Mouse (Mus musculus) lung, embryonic 14.5 days (tissue): ENCODE data around the gene Ttc23l. TPM values are rescaled to one million over a fixed set of nuclear protein-coding genes. Genes with fewer than 3 reads are reported as not detected.
"Not testable (repeated sequence)": the region's sequence is repeated elsewhere in the genome, so short reads cannot be mapped to it uniquely, and the experiment has no call there.

Source experiments
- ATAC-seq: fragments of 200-750 bp; cut with Nextera tagmentation; 2 replicates; pipeline ENCODE4 v1.8.0; 2017; ENCODE audit warnings: mild to moderate bottlenecking, moderate TSS enrichment, moderate library complexity; ENCODE audit not compliant: insufficient read depth
- DNase-seq: peaks from one replicate; pipeline ENCODE4 v3.0.0-alpha.2; 2015
- H3K27ac ChIP-seq: fragments of 300-500 bp; sonication (generic); 2 replicates; pipeline ENCODE4 v1.5.1; 2014; ENCODE audit warnings: low read depth, mild to moderate bottlenecking, moderate library complexity
- H3K27me3 ChIP-seq: fragments of 300-500 bp; sonication (generic); 2 replicates; pipeline ENCODE4 v1.6.1; 2014; ENCODE audit warnings: low read length, control low read depth; ENCODE audit not compliant: insufficient read depth
- H3K36me3 ChIP-seq: fragments of 300-500 bp; sonication (generic); 2 replicates; pipeline ENCODE4 v1.6.1; 2014; ENCODE audit warnings: control low read depth; ENCODE audit not compliant: insufficient read depth
- H3K4me1 ChIP-seq: fragments of 300-500 bp; sonication (generic); 2 replicates; pipeline ENCODE4 v1.6.1; 2014; ENCODE audit warnings: antibody characterized with exemption, control low read depth; ENCODE audit not compliant: insufficient read depth
- H3K4me2 ChIP-seq: fragments of 300-500 bp; sonication (generic); 2 replicates; pipeline ENCODE4 v1.6.1; 2014; ENCODE audit warnings: mild to moderate bottlenecking
- H3K4me3 ChIP-seq: fragments of 300-500 bp; sonication (generic); 2 replicates; pipeline ENCODE4 v1.5.1; 2014; ENCODE audit warnings: low read depth, low read length
- H3K9ac ChIP-seq: fragments of 300-500 bp; sonication (generic); 2 replicates; pipeline ENCODE4 v1.6.1; 2014
- H3K9me3 ChIP-seq: fragments of 300-500 bp; sonication (generic); 2 replicates; pipeline ENCODE4 v1.6.1; 2016; ENCODE audit warnings: low read depth, low read length, control low read depth
- CTCF ChIP-seq: IDR thresholded peaks from 2 replicates; pipeline ENCODE4 v1.5.1; 2016; ENCODE audit warnings: antibody characterized with exemption, low read depth
- WGBS: fragments of 180-500 bp; shearing (Covaris S2); extraction: QIAGEN DNeasy Blood & Tissue Kit; methylation state at CpG from one replicate; pipeline ENCODE4 v1.1.7; 2014; 5-methylcytosine and 5-hydroxymethylcytosine counted together
- polyA plus RNA-seq: library from polyadenylated mRNA; unstranded; fragments of >200 nt; fragmentation: Nextera tagmentation; extraction: Ambion mirVana; gene quantifications from 2 replicates; pipeline ENCODE4 v1.2.1, GENCODE M21; 2014

The Ttc23l gene
- polyA plus RNA-seq, 1 experiment from 2014 or later, result not detected

- Histone ChIP-seq H3K27ac (no peak overlapping the region), H3K4me2 (no peak overlapping the region), H3K36me3 (no peaks in the 10 kb centered on the region), H3K9me3 (no peaks in the 10 kb centered on the region), H3K9ac (no peak overlapping the region), H3K27me3 (no peaks in the 10 kb centered on the region), H3K4me3 (no peak overlapping the region), H3K4me1 (no peaks in the 10 kb centered on the region)
- no peak for TF ChIP-seq CTCF
- WGBS, result 62% methylated on average over 1 of the region's 1 CpGs
- DNase-seq, result no peak
- no peak for ATAC-seq
Observed at GRCm38 (mm10) chr15:10525896-10526295, 32.6 kb downstream of the Ttc23l start.

DNA sequence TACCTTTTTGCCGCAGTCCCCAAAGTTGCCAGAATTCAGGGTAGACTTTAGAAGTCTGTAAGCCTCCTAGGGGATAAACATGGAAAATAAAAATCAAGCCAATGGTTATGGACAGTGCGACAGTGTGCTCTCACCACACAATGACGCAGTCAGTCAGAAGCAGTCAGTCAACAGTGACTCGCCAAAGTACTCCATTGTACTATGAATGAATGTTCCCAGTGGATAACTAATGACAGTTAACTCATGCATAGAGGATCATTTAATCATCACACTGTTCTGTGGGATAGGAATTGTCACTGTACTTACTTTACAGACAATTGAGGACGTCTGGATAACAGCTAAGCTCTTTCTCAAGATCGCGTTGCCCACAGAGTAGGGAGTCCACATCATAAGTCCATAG is 43.3 kb downstream of the Ttc23l start:
- H3K9ac ChIP-seq, result no peak overlapping the region
- no peak for DNase-seq
- H3K27me3 ChIP-seq, result no peaks in the 10 kb centered on the region
- H3K4me3 ChIP-seq, result no peak overlapping the region
- H3K36me3 ChIP-seq, result no peaks in the 10 kb centered on the region
- ATAC-seq, result no peak
- no peak overlapping the region for H3K27ac ChIP-seq
- WGBS, result 87% methylated on average over 7 of the region's 7 CpGs
- H3K4me2 ChIP-seq, result no peak overlapping the region
- no peaks in the 10 kb centered on the region for H3K4me1 ChIP-seq
- TF ChIP-seq CTCF, result no peak
- H3K9me3 ChIP-seq, result no peaks in the 10 kb centered on the region

DNA sequence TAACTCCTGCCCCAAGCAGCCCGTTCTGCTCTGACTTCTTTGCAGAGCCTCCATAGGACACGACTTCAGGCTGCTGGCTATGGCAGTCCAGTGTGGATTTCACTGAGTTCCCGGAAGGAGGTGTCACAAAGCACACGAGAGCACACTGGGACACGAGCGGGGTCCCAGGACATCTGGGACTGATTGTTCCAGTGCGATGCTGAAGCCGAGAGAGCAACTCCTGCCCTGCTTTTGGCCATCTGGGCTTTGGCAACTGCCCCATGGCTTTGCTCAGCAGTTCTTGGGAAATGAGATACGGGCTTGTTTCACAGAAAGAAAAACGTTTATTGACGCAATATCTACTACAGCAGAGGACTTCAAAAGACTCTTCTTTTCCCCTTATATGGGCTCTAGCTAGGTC is 52.4 kb downstream of the Ttc23l start:
- 59% methylated on average over 11 of the region's 11 CpGs for WGBS
- Histone ChIP-seq H3K27me3 (no peaks in the 10 kb centered on the region), H3K4me1 (no peaks in the 10 kb centered on the region), H3K36me3 (no peaks in the 10 kb centered on the region), H3K4me2 (no peak overlapping the region), H3K4me3 (no peak overlapping the region), H3K9ac (no peak overlapping the region), H3K27ac (no peak overlapping the region), H3K9me3 (no peaks in the 10 kb centered on the region)
- TF ChIP-seq CTCF, result no peak
- ATAC-seq (no peak), DNase-seq (peak; percentile 15)

- Histone ChIP-seq H3K36me3 (0 out of 2 replicates have a peak, but pooled peaks cover 4% of the 10 kb centered on the region), H3K4me1 (no peaks in the 10 kb centered on the region), H3K9ac (no peak overlapping the region), H3K27ac (no peak overlapping the region), H3K4me2 (no peak overlapping the region), H3K4me3 (no peak overlapping the region), H3K9me3 (no peaks in the 10 kb centered on the region), H3K27me3 (no peaks in the 10 kb centered on the region)
- peak; percentile 84 for TF ChIP-seq CTCF
- DNase-seq, result peak; percentile 86
- ATAC-seq, result peak; percentile 82; the same call in 1 of the 2 replicates
- WGBS, result 57% methylated on average over 11 of the region's 11 CpGs
Observed at GRCm38 (mm10) chr15:10500838-10501719, 57.4 kb downstream of the Ttc23l start.

- Histone ChIP-seq H3K9me3 (no peaks in the 10 kb centered on the region), H3K27me3 (no peaks in the 10 kb centered on the region), H3K4me2 (no peak overlapping the region), H3K4me1 (no peaks in the 10 kb centered on the region), H3K27ac (no peak overlapping the region), H3K9ac (no peak overlapping the region), H3K36me3 (0 out of 2 replicates have a peak, but pooled peaks cover 6% of the 10 kb centered on the region), H3K4me3 (no peak overlapping the region)
- TF ChIP-seq CTCF, result no peak
- DNase-seq (no peak), ATAC-seq (no peak)
- 72% methylated on average over 5 of the region's 5 CpGs for WGBS
Observed at GRCm38 (mm10) chr15:10500035-10500434, 58.4 kb downstream of the Ttc23l start.

GRCm38 (mm10) chr15:10499593-10499992 is 58.9 kb downstream of the Ttc23l start:
- Histone ChIP-seq H3K36me3 (0 out of 2 replicates have a peak, but pooled peaks cover 6% of the 10 kb centered on the region), H3K4me1 (no peaks in the 10 kb centered on the region), H3K4me2 (no peak overlapping the region), H3K27me3 (no peaks in the 10 kb centered on the region), H3K27ac (no peak overlapping the region), H3K9me3 (no peaks in the 10 kb centered on the region), H3K4me3 (no peak overlapping the region), H3K9ac (no peak overlapping the region)
- ATAC-seq (no peak), DNase-seq (no peak)
- WGBS, result 71% methylated on average over 5 of the region's 5 CpGs
- TF ChIP-seq CTCF, result no peak

DNA sequence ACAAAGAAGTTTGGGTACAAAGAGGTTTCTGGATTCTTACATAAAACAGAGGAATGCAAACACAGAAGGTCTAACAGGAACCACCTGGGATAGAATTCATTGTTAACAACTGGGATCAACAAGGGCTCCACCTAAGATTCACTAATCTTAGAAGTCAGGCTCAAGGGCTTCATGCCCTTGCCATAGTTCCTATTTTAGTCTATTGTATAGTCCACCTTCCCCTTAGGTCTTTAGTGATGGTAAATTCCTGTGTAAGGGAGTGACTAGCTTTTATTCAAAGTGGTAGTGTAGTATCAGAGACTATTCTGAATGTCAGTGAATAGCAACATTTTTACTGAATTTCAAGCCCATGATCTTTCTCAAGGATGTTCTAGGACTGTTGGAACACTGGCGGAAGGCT is 61.8 kb downstream of the Ttc23l start:
- not testable (repeated sequence) for H3K4me2 ChIP-seq, H3K27ac ChIP-seq

More for the DNA sequence above, 61.8 kb downstream of the Ttc23l start:
- not testable (repeated sequence) for H3K4me1 ChIP-seq, DNase-seq, H3K9ac ChIP-seq, H3K27me3 ChIP-seq, ATAC-seq, H3K4me3 ChIP-seq, H3K9me3 ChIP-seq
- peaks cover 22% of the 10 kb centered on the region for H3K36me3 ChIP-seq
- WGBS, result 94% methylated on average over 1 of the region's 1 CpGs
